Mouse (Mus musculus): ENCODE measurements around the gene Macrod2. TPM values are rescaled to one million over a fixed set of nuclear protein-coding genes. Genes with fewer than 3 reads are reported as not detected.
"Not testable (repeated sequence)": the region's sequence is repeated elsewhere in the genome, so short reads cannot be mapped to it uniquely, and the experiment has no call there.

The Macrod2 gene
- polyA plus RNA-seq, 1 experiment from 2014 or later, result 19.9 TPM

DNA sequence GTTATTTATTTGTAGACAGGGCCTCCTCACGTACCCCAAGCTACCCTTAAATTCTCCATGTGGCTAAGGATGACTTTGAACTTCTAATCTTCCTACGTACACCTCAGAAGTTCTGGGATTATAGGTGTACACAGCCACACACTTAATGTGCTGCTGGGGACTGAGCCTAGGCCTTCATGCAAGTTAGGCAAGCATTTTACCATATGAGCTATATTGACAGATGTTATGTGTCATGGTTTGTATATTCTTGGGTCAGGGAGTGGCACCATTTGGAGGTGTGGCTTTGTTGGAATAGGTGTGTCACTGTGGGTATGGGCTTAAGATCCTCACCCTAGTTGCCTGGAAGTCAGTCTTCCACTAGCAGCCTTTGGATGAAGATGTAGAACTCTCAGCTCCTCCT is 347.8 kb downstream of the Macrod2 start:
- H3K9me3 ChIP-seq (ENCODE audit: control insufficient read depth, low read length); H3K27ac ChIP-seq (ENCODE audit: low read depth, low read length); H3K9ac ChIP-seq (ENCODE audit: low read depth, low read length); H3K4me1 ChIP-seq (replicated peaks; ENCODE audit: control insufficient read depth, insufficient read depth, low read length); DNase-seq (ENCODE audit: low spot score); H3K4me2 ChIP-seq; H3K4me3 ChIP-seq (ENCODE audit: low read depth, low read length); H3K27me3 ChIP-seq (replicated peaks; ENCODE audit: control insufficient read depth, insufficient read depth, low read length); H3K36me3 ChIP-seq (ENCODE audit: control insufficient read depth, insufficient read depth, low read length); ATAC-seq (replicated peaks; ENCODE audit: low FRiP score): not testable (repeated sequence)
- 75% methylated on average over 2 of the region's 2 CpGs for WGBS

DNA sequence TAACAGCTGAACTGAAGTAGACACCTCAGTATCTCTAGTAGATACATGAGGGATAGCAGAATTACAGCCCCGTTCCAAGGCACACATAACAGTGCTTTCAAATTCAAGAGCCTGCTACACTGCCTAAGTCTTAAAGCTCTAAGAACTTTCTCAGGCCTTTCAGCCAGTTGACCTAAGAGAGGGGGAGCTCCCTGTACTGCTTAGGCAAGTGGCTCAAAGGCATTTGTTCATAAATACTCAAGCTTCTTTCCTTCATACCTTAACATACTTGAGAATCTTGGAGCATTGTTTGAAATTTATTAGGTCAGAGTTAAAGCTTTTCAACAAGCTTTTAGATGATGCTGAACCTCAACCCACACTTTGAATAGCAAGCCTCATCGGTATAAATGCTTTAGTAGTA is 363.8 kb downstream of the Macrod2 start:
- Histone ChIP-seq H3K9ac (ENCODE audit: low read depth, low read length) (no peak overlapping the region), H3K4me3 (ENCODE audit: low read depth, low read length) (no peak overlapping the region), H3K4me2 (no peak overlapping the region), H3K27me3 (replicated peaks; ENCODE audit: control insufficient read depth, insufficient read depth, low read length) (no peaks in the 10 kb centered on the region), H3K9me3 (ENCODE audit: control insufficient read depth, low read length) (no peaks in the 10 kb centered on the region), H3K27ac (ENCODE audit: low read depth, low read length) (no peak overlapping the region), H3K4me1 (replicated peaks; ENCODE audit: control insufficient read depth, insufficient read depth, low read length) (no peaks in the 10 kb centered on the region), H3K36me3 (ENCODE audit: control insufficient read depth, insufficient read depth, low read length) (no peaks in the 10 kb centered on the region)
- ATAC-seq (replicated peaks; ENCODE audit: low FRiP score) (no peak), DNase-seq (ENCODE audit: low spot score) (no peak)
- whole genome bisulfite sequencing, result 75% methylated on average over 2 of the region's 2 CpGs

DNA sequence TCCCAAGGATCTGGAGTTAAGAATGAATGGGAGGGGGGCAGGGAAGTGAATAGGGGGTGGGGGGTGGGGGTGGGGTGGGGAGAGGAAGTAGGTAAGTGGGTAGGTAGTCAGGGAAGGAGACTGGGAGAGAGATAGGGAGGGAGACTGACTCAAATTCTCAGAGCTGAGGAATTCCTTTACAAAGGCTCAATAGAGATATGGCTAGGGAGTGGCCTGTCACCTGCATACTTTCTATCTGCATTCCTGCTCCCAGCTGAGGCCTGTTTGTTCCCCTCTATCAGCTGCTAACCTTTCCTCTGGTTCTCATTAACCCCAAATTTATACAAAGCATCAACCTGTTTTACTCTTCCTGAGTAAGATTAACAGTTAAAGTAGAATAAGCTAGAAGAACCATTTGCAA is 364.6 kb downstream of the Macrod2 start:
- H3K9ac ChIP-seq (ENCODE audit: low read depth, low read length), result no peak overlapping the region
- ATAC-seq (replicated peaks; ENCODE audit: low FRiP score), result no peak
- H3K36me3 ChIP-seq (ENCODE audit: control insufficient read depth, insufficient read depth, low read length), result no peaks in the 10 kb centered on the region
- H3K27ac ChIP-seq (ENCODE audit: low read depth, low read length), result no peak overlapping the region
- no peak overlapping the region for H3K4me2 ChIP-seq
- no peak overlapping the region for H3K4me3 ChIP-seq (ENCODE audit: low read depth, low read length)
- no peaks in the 10 kb centered on the region for H3K4me1 ChIP-seq (replicated peaks; ENCODE audit: control insufficient read depth, insufficient read depth, low read length)
- no peaks in the 10 kb centered on the region for H3K27me3 ChIP-seq (replicated peaks; ENCODE audit: control insufficient read depth, insufficient read depth, low read length)
- no peaks in the 10 kb centered on the region for H3K9me3 ChIP-seq (ENCODE audit: control insufficient read depth, low read length)
- no peak for DNase-seq (ENCODE audit: low spot score)

DNA sequence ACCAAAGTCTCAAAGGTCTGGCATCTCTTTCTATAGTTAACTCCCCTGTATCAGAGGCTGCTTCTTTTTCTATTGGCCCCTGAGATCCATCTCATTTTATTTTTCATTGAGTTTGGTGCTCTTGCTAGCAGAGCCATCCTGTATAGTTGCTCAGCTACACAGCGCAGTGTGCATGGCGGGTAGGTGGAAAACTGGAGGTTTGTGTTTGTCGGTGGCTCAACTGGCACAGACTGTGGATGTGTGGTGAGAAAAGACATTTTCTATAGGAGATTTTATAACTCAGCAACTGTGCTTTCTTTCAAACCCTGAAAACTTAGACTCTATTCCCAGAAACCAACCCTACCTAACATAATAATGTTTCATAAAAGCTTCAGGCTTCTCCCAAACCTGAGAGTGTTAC is 365.0 kb downstream of the Macrod2 start:
- Histone ChIP-seq H3K36me3 (ENCODE audit: control insufficient read depth, insufficient read depth, low read length) (no peaks in the 10 kb centered on the region), H3K27ac (ENCODE audit: low read depth, low read length) (no peak overlapping the region), H3K4me2 (no peak overlapping the region), H3K4me1 (replicated peaks; ENCODE audit: control insufficient read depth, insufficient read depth, low read length) (no peaks in the 10 kb centered on the region), H3K9ac (ENCODE audit: low read depth, low read length) (no peak overlapping the region), H3K9me3 (ENCODE audit: control insufficient read depth, low read length) (no peaks in the 10 kb centered on the region), H3K4me3 (ENCODE audit: low read depth, low read length) (no peak overlapping the region), H3K27me3 (replicated peaks; ENCODE audit: control insufficient read depth, insufficient read depth, low read length) (no peaks in the 10 kb centered on the region)
- WGBS, result 91% methylated on average over 3 of the region's 3 CpGs
- DNase-seq (ENCODE audit: low spot score) (no peak), ATAC-seq (replicated peaks; ENCODE audit: low FRiP score) (no peak)

DNA sequence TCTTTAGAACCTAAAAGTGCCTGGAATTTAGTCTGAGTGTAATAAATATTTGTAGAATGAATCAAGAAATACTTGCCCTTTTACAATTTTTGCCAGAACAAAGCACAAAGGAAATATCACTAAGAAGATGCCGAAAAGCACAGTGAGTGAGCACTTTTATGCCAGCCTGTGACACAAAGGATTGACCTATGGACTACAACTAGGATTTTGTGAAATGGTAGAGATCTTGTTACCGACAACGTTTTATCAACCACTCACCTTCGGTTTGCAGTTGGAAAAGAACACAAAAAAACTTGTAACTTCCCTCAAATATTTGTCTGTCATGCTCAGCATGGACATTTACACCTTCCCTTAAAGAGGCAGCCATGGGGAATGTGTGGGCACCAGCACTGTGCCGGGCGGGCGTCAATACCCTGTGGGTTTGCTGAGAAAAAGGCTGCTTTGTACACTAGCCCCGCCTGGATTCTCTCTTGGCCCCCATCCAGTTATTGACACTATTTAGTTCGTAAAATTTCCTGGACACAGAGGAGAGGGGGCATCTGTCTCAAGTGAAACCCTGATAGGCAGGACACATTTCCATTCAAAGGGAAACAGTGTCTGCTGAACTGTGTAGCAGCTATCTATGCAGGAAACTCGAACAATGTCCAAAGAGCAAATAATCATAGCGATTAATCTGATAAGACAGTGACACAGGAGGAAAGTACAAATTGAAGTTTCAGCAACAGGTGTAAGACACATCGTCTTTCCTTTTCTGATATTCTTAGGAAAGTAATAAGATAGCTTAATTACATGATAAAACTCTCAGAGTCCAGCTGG is 368.2 kb downstream of the Macrod2 start:
- H3K9me3 ChIP-seq (ENCODE audit: control insufficient read depth, low read length), result no peaks in the 10 kb centered on the region
- no peak overlapping the region for H3K4me2 ChIP-seq
- ATAC-seq (replicated peaks; ENCODE audit: low FRiP score) (no peak), DNase-seq (ENCODE audit: low spot score) (no peak)
- WGBS, result 68% methylated on average over 12 of the region's 12 CpGs
- no peak overlapping the region for H3K9ac ChIP-seq (ENCODE audit: low read depth, low read length)
- H3K4me3 ChIP-seq (ENCODE audit: low read depth, low read length), result no peak overlapping the region
- H3K27ac ChIP-seq (ENCODE audit: low read depth, low read length), result no peak overlapping the region
- no peaks in the 10 kb centered on the region for H3K27me3 ChIP-seq (replicated peaks; ENCODE audit: control insufficient read depth, insufficient read depth, low read length)
- no peaks in the 10 kb centered on the region for H3K4me1 ChIP-seq (replicated peaks; ENCODE audit: control insufficient read depth, insufficient read depth, low read length)
- no peaks in the 10 kb centered on the region for H3K36me3 ChIP-seq (ENCODE audit: control insufficient read depth, insufficient read depth, low read length)

DNA sequence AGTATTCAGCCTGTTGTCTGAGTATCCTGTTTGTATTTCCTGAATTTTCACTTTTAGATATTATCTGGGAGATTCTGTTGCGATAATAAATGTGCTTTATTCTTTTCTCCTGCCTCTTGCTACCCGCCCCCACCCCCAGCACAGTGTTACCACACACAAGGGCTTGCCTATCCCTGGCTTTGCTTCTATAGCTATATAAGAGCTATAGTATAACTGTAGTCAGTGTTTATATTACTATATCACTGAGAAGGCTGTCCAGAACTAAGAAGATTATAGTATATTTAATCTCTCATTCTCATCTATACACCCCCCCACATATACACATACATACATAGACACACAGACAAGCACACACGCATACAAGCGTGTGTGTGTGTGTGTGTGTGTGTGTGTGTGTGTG is 374.4 kb downstream of the Macrod2 start:
- Histone ChIP-seq H3K36me3 (ENCODE audit: control insufficient read depth, insufficient read depth, low read length) (no peaks in the 10 kb centered on the region), H3K4me3 (ENCODE audit: low read depth, low read length) (no peak overlapping the region), H3K9ac (ENCODE audit: low read depth, low read length) (no peak overlapping the region), H3K27ac (ENCODE audit: low read depth, low read length) (no peak overlapping the region), H3K4me1 (replicated peaks; ENCODE audit: control insufficient read depth, insufficient read depth, low read length) (no peaks in the 10 kb centered on the region; the same call in 1 of the 2 replicates), H3K4me2 (no peak overlapping the region), H3K27me3 (replicated peaks; ENCODE audit: control insufficient read depth, insufficient read depth, low read length) (no peaks in the 10 kb centered on the region), H3K9me3 (ENCODE audit: control insufficient read depth, low read length) (no peaks in the 10 kb centered on the region)
- WGBS, result 87% methylated on average over 4 of the region's 4 CpGs
- ATAC-seq (replicated peaks; ENCODE audit: low FRiP score) (no peak), DNase-seq (ENCODE audit: low spot score) (no peak)

DNA sequence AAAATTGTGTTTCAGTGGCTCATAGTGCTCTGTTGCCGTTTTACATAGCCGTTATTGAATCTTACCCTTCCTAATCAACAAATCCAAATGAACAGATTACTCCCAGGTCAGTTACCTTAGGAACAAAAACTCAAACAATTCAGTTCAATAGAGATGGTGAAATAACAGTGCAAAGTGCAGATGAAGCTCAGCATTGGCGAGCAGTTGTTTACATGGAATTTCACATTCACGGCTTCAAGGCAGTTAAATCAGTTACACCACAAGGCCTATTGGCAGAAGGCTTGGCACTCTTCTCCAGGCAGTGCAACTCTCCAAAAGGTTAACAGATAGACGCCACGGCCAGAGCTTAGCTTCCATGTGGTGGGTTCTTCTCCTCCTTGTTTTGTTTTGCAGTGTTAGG is 377.7 kb downstream of the Macrod2 start:
- ATAC-seq (replicated peaks; ENCODE audit: low FRiP score) (0 out of 2 replicates have a peak, but pooled peaks have one; percentile 31), DNase-seq (ENCODE audit: low spot score) (no peak)
- Histone ChIP-seq H3K4me3 (ENCODE audit: low read depth, low read length) (no peak overlapping the region), H3K36me3 (ENCODE audit: control insufficient read depth, insufficient read depth, low read length) (no peaks in the 10 kb centered on the region), H3K9ac (ENCODE audit: low read depth, low read length) (no peak overlapping the region), H3K9me3 (ENCODE audit: control insufficient read depth, low read length) (no peaks in the 10 kb centered on the region), H3K4me1 (replicated peaks; ENCODE audit: control insufficient read depth, insufficient read depth, low read length) (no peaks in the 10 kb centered on the region; the same call in 1 of the 2 replicates), H3K27me3 (replicated peaks; ENCODE audit: control insufficient read depth, insufficient read depth, low read length) (no peaks in the 10 kb centered on the region), H3K27ac (ENCODE audit: low read depth, low read length) (no peak overlapping the region), H3K4me2 (no peak overlapping the region)
- WGBS, result 79% methylated on average over 6 of the region's 6 CpGs

DNA sequence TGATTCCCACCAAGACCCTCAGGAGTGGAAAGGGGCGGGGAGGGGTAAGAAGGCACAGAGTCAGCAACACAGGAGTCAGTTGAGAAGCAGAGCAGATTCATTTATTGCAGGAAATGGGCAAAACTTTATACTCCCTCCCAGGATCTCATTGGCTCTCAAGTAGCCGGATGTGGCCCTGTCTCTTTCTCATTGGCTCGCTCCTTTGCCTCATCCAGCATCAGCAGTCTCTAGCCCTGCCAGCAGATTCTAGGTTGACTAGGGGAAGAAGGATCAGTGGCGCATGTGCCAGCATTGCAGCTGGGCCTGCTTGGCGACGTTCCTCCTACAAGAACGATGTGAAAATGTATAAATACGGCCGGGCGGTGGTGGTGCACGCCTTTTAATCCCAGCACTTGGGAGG is 378.3 kb downstream of the Macrod2 start:
- H3K9me3 ChIP-seq (ENCODE audit: control insufficient read depth, low read length), result no peaks in the 10 kb centered on the region
- H3K9ac ChIP-seq (ENCODE audit: low read depth, low read length), result no peak overlapping the region
- ATAC-seq (replicated peaks; ENCODE audit: low FRiP score) (no peak), DNase-seq (ENCODE audit: low spot score) (no peak)
- no peak overlapping the region for H3K4me2 ChIP-seq
- WGBS, result 95% methylated on average over 11 of the region's 11 CpGs
- H3K4me1 ChIP-seq (replicated peaks; ENCODE audit: control insufficient read depth, insufficient read depth, low read length), result no peaks in the 10 kb centered on the region; the same call in 1 of the 2 replicates
- no peak overlapping the region for H3K27ac ChIP-seq (ENCODE audit: low read depth, low read length)
- H3K36me3 ChIP-seq (ENCODE audit: control insufficient read depth, insufficient read depth, low read length), result no peaks in the 10 kb centered on the region
- no peaks in the 10 kb centered on the region for H3K27me3 ChIP-seq (replicated peaks; ENCODE audit: control insufficient read depth, insufficient read depth, low read length)
- no peak overlapping the region for H3K4me3 ChIP-seq (ENCODE audit: low read depth, low read length)

DNA sequence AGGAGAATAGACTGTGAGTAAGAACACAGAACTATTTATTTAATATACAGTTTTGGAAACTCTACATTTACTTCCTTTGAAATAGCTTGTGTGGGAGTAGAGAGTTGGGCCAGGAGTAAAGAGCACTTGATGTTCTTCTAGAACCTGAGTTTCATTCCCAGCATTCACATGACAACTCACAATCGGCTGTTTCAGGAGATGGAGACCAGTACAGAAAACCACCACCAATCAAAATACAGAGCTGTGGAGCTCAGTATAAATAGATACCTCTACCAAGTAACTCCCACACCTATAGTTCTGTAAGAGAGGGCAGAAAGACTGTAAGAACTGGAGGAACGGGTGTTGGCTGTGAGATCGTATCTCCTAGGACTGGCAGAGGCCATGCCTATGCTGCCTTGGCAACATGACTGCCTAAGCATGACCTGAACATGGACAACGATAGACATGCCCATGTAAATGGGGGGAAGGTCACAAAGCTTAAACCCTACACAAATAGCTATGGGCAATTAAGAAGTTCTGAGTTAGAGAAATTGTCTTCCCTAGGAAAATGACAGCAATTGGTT is 379.8 kb downstream of the Macrod2 start:
- DNase-seq (ENCODE audit: low spot score) (no peak), ATAC-seq (replicated peaks; ENCODE audit: low FRiP score) (no peak)
- WGBS, result 81% methylated on average over 4 of the region's 4 CpGs
- H3K9me3 ChIP-seq (ENCODE audit: control insufficient read depth, low read length), result no peaks in the 10 kb centered on the region
- no peak overlapping the region for H3K4me2 ChIP-seq
- no peak overlapping the region for H3K4me3 ChIP-seq (ENCODE audit: low read depth, low read length)
- no peak overlapping the region for H3K9ac ChIP-seq (ENCODE audit: low read depth, low read length)
- H3K27ac ChIP-seq (ENCODE audit: low read depth, low read length), result no peak overlapping the region
- H3K36me3 ChIP-seq (ENCODE audit: control insufficient read depth, insufficient read depth, low read length), result no peaks in the 10 kb centered on the region
- no peaks in the 10 kb centered on the region for H3K27me3 ChIP-seq (replicated peaks; ENCODE audit: control insufficient read depth, insufficient read depth, low read length)
- no peaks in the 10 kb centered on the region; the same call in 1 of the 2 replicates for H3K4me1 ChIP-seq (replicated peaks; ENCODE audit: control insufficient read depth, insufficient read depth, low read length)
